Mouse (Mus musculus) liver, adult 2 months (tissue): ENCODE measurements around the gene Rhobtb1.

ENCODE experiments used
- CTCF ChIP-seq: fragments of 200-500 bp; IDR thresholded peaks from 2 replicates; pipeline ENCODE4 v1.5.1; 2011; ENCODE audit warnings: low read depth, low read length, control low read depth
- POLR2A ChIP-seq: fragments of 200-500 bp; IDR thresholded peaks from 2 replicates; pipeline ENCODE4 v1.6.1; 2011; ENCODE audit warnings: low read length, control low read depth; ENCODE audit not compliant: insufficient read depth; ENCODE audit errors: extremely low read depth

- TF ChIP-seq CTCF (no peak), POLR2A (no peak)
Observed at GRCm38 (mm10) chr10:69225951-69226350, 74.7 kb downstream of the Rhobtb1 start.
